Mouse (Mus musculus) midbrain, embryonic 11.5 days (tissue): ENCODE data around the gene Csmd2. TPM values are rescaled to one million over a fixed set of nuclear protein-coding genes. Genes with fewer than 3 reads are reported as not detected.
A peak's percentile ranks its signal among the peaks of the same experiment; 100 is the strongest.

Experiments
- ATAC-seq: fragments of 200-750 bp; cut with Nextera tagmentation; 2 replicates; pipeline ENCODE4 v1.8.0; 2017; ENCODE audit warnings: moderate TSS enrichment, moderate library complexity; ENCODE audit not compliant: low FRiP score
- DNase-seq: peaks from one replicate; pipeline ENCODE4 v3.0.0; 2015; ENCODE audit warnings: low spot score; ENCODE audit errors: missing footprints
- H3K27ac ChIP-seq: fragments of 300-500 bp; sonication (generic); 2 replicates; pipeline ENCODE4 v1.5.1; 2014; ENCODE audit warnings: low read depth, low read length
- H3K27me3 ChIP-seq: fragments of 300-500 bp; sonication (generic); 2 replicates; pipeline ENCODE4 v1.6.1; 2014; ENCODE audit warnings: mild to moderate bottlenecking, low read length, moderate library complexity, mixed read lengths; ENCODE audit not compliant: control insufficient read depth, insufficient read depth
- H3K36me3 ChIP-seq: fragments of 300-500 bp; sonication (generic); 2 replicates; pipeline ENCODE4 v1.6.1; 2014; ENCODE audit warnings: mild to moderate bottlenecking, low read length, moderate library complexity, mixed read lengths; ENCODE audit not compliant: control insufficient read depth, insufficient read depth
- H3K4me1 ChIP-seq: fragments of 300-500 bp; sonication (generic); 2 replicates; pipeline ENCODE4 v1.6.1; 2014; ENCODE audit warnings: low read length; ENCODE audit not compliant: control insufficient read depth, insufficient read depth
- H3K4me2 ChIP-seq: fragments of 300-500 bp; sonication (generic); 2 replicates; pipeline ENCODE4 v1.6.1; 2014; ENCODE audit warnings: mild to moderate bottlenecking, moderate library complexity
- H3K4me3 ChIP-seq: fragments of 300-500 bp; sonication (generic); 2 replicates; pipeline ENCODE4 v1.5.1; 2014; ENCODE audit warnings: low read depth, low read length
- H3K9ac ChIP-seq: fragments of 300-500 bp; sonication (generic); 2 replicates; pipeline ENCODE4 v1.6.1; 2014; ENCODE audit warnings: low read length
- H3K9me3 ChIP-seq: fragments of 300-500 bp; sonication (generic); 2 replicates; pipeline ENCODE4 v1.6.1; 2016; ENCODE audit warnings: low read length; ENCODE audit not compliant: control insufficient read depth
- WGBS: fragments of 180-500 bp; shearing (Covaris S2); extraction: QIAGEN DNeasy Blood & Tissue Kit; methylation state at CpG from one replicate; pipeline ENCODE4 v1.1.7; 2014; 5-methylcytosine and 5-hydroxymethylcytosine counted together
- polyA plus RNA-seq: library from polyadenylated mRNA; unstranded; fragments of >200 nt; fragmentation: Nextera tagmentation; extraction: Ambion mirVana; gene quantifications from 2 replicates; pipeline ENCODE4 v1.2.1, GENCODE M21; 2014

Csmd2 gene
- polyA plus RNA-seq, 1 experiment from 2014 or later = 1.6 TPM

- no peak overlapping the region for H3K4me2 ChIP-seq
- 81% methylated on average over 8 of the region's 8 CpGs for WGBS
- H3K36me3 ChIP-seq = no peaks in the 10 kb centered on the region
- no peak overlapping the region for H3K4me3 ChIP-seq
- peaks cover 5% of the 10 kb centered on the region; the same call in 1 of the 2 replicates for H3K4me1 ChIP-seq
- DNase-seq (no peak), ATAC-seq (no peak)
- H3K9ac ChIP-seq = no peak overlapping the region
- H3K9me3 ChIP-seq = no peaks in the 10 kb centered on the region
- no peak overlapping the region for H3K27ac ChIP-seq
- no peaks in the 10 kb centered on the region for H3K27me3 ChIP-seq
Measured at GRCm38 (mm10) chr4:128429591-128429990, 441.9 kb downstream of the Csmd2 start.

- Histone ChIP-seq H3K9me3 (no peaks in the 10 kb centered on the region), H3K36me3 (no peaks in the 10 kb centered on the region), H3K4me2 (no peak overlapping the region), H3K27me3 (no peaks in the 10 kb centered on the region), H3K9ac (no peak overlapping the region), H3K4me1 (peaks cover 4% of the 10 kb centered on the region; the same call in 1 of the 2 replicates), H3K27ac (no peak overlapping the region), H3K4me3 (no peak overlapping the region)
- ATAC-seq = no peak
- DNase-seq = no peak
- 86% methylated on average over 6 of the region's 6 CpGs for WGBS
Measured at GRCm38 (mm10) chr4:128440550-128440949, 452.9 kb downstream of the Csmd2 start.

GRCm38 (mm10) chr4:128441228-128441627 lies 453.6 kb downstream of the Csmd2 start:
- ATAC-seq (no peak), DNase-seq (no peak)
- H3K36me3 ChIP-seq = no peaks in the 10 kb centered on the region
- no peak overlapping the region for H3K4me3 ChIP-seq
- no peak overlapping the region for H3K9ac ChIP-seq
- 90% methylated on average over 2 of the region's 2 CpGs for WGBS
- H3K27me3 ChIP-seq = no peaks in the 10 kb centered on the region
- H3K9me3 ChIP-seq = no peaks in the 10 kb centered on the region
- H3K4me1 ChIP-seq = peaks cover 5% of the 10 kb centered on the region; the same call in 1 of the 2 replicates
- H3K4me2 ChIP-seq = no peak overlapping the region
- no peak overlapping the region for H3K27ac ChIP-seq

- H3K4me2 ChIP-seq = no peak overlapping the region
- no peak for DNase-seq
- H3K9ac ChIP-seq = no peak overlapping the region
- no peaks in the 10 kb centered on the region for H3K9me3 ChIP-seq
- H3K36me3 ChIP-seq = no peaks in the 10 kb centered on the region
- no peaks in the 10 kb centered on the region for H3K27me3 ChIP-seq
- no peak for ATAC-seq
- no peak overlapping the region for H3K4me3 ChIP-seq
- 82% methylated on average over 8 of the region's 8 CpGs for WGBS
- no peak overlapping the region for H3K27ac ChIP-seq
- H3K4me1 ChIP-seq = peaks cover 5% of the 10 kb centered on the region; the same call in 1 of the 2 replicates
Measured at GRCm38 (mm10) chr4:128442791-128443190, 455.1 kb downstream of the Csmd2 start.

- H3K4me3 ChIP-seq = no peak overlapping the region
- peaks cover 5% of the 10 kb centered on the region; the same call in 1 of the 2 replicates for H3K4me1 ChIP-seq
- no peaks in the 10 kb centered on the region for H3K36me3 ChIP-seq
- H3K27me3 ChIP-seq = no peaks in the 10 kb centered on the region
- WGBS = 69% methylated on average over 15 of the region's 15 CpGs
- ATAC-seq (peak; percentile 55; the same call in 1 of the 2 replicates), DNase-seq (no peak)
- H3K4me2 ChIP-seq = no peak overlapping the region
- H3K9me3 ChIP-seq = no peaks in the 10 kb centered on the region
- no peak overlapping the region for H3K9ac ChIP-seq
- H3K27ac ChIP-seq = no peak overlapping the region
Measured at GRCm38 (mm10) chr4:128445514-128446260, 458.0 kb downstream of the Csmd2 start.

- ATAC-seq (no peak), DNase-seq (no peak)
- no peaks in the 10 kb centered on the region for H3K27me3 ChIP-seq
- H3K36me3 ChIP-seq = no peaks in the 10 kb centered on the region
- H3K27ac ChIP-seq = no peak overlapping the region
- WGBS = 85% methylated on average over 12 of the region's 12 CpGs
- H3K4me3 ChIP-seq = no peak overlapping the region
- no peak overlapping the region for H3K4me2 ChIP-seq
- no peak overlapping the region for H3K9ac ChIP-seq
- peaks cover 6% of the 10 kb centered on the region; the same call in 1 of the 2 replicates for H3K4me1 ChIP-seq
- no peaks in the 10 kb centered on the region for H3K9me3 ChIP-seq
Measured at GRCm38 (mm10) chr4:128448831-128449431, 461.3 kb downstream of the Csmd2 start.

- H3K27me3 ChIP-seq = no peaks in the 10 kb centered on the region
- H3K4me1 ChIP-seq = peaks cover 6% of the 10 kb centered on the region; the same call in 1 of the 2 replicates
- WGBS = 89% methylated on average over 8 of the region's 8 CpGs
- H3K4me3 ChIP-seq = no peak overlapping the region
- H3K36me3 ChIP-seq = no peaks in the 10 kb centered on the region
- H3K9ac ChIP-seq = no peak overlapping the region
- DNase-seq (no peak), ATAC-seq (no peak)
- no peak overlapping the region for H3K4me2 ChIP-seq
- no peaks in the 10 kb centered on the region for H3K9me3 ChIP-seq
- H3K27ac ChIP-seq = no peak overlapping the region
Measured at GRCm38 (mm10) chr4:128450137-128450536, 462.5 kb downstream of the Csmd2 start.

GRCm38 (mm10) chr4:128450974-128451373 lies 463.3 kb downstream of the Csmd2 start:
- no peak for DNase-seq

GRCm38 (mm10) chr4:128451383-128451794 lies 463.7 kb downstream of the Csmd2 start:
- Histone ChIP-seq H3K4me3 (no peak overlapping the region), H3K9me3 (no peaks in the 10 kb centered on the region), H3K4me1 (peaks cover 2% of the 10 kb centered on the region; the same call in 1 of the 2 replicates), H3K27me3 (no peaks in the 10 kb centered on the region), H3K4me2 (no peak overlapping the region), H3K36me3 (no peaks in the 10 kb centered on the region), H3K9ac (no peak overlapping the region), H3K27ac (no peak overlapping the region)
- 84% methylated on average over 3 of the region's 3 CpGs for WGBS
- no peak for DNase-seq
- ATAC-seq = 0 out of 2 replicates have a peak, but pooled peaks have one; percentile 14

More at GRCm38 (mm10) chr4:128450974-128451373, 463.3 kb downstream of the Csmd2 start:
- H3K9ac ChIP-seq = no peak overlapping the region
- WGBS = 68% methylated on average over 8 of the region's 8 CpGs
- ATAC-seq = peak; percentile 73; the same call in 1 of the 2 replicates
- no peaks in the 10 kb centered on the region for H3K36me3 ChIP-seq
- no peak overlapping the region for H3K4me3 ChIP-seq
- no peak overlapping the region for H3K27ac ChIP-seq
- H3K27me3 ChIP-seq = no peaks in the 10 kb centered on the region
- peaks cover 2% of the 10 kb centered on the region; the same call in 1 of the 2 replicates for H3K4me1 ChIP-seq
- H3K9me3 ChIP-seq = no peaks in the 10 kb centered on the region
- no peak overlapping the region for H3K4me2 ChIP-seq
